Mouse (Mus musculus): ENCODE measurements at regions not wholly inside any gene's neighbourhood (a gene's known extent, or its start where the extent isn't known, plus 50 kb on each side); places are given as distances from the start of the nearest gene placed in this dataset.

DNA sequence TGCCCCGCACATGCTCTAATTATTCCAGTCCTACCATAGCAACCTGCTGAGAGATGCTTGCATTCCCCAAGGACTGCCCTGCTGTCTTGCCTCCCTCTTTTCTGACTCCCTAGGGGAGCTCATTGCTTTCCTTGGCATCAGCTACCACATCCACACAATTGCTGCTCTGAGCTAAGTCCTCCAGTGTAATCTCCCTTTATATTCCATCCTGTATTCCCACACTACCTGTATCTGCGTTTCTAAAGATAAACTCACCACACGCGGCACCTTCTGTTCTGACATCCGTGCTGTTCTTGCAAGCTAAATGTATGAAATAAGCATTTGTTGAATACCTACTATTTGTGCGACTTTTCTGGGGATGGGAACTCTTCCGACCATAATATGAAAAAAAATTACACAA, 85.4 kb upstream of the Plcz1 start:
- TF ChIP-seq EP300 (optimal IDR thresholded peaks at IDR 0.05) (no peak), CTCF (IDR thresholded peaks at IDR 0.05; ENCODE audit: low read depth) (no peak)

Data from stomach, postnatal 0 days (tissue).